Mouse (Mus musculus) G1E (cell line): ENCODE results near the gene Cntrob.

Source experiments
- CTCF ChIP-seq: IDR thresholded peaks from 2 replicates; pipeline ENCODE4 v1.5.1; 2012; ENCODE audit warnings: low read depth, low read length, inconsistent platforms, mixed read lengths
- GATA1 ChIP-seq: IDR thresholded peaks from 2 replicates; pipeline ENCODE4 v1.6.1; 2012; ENCODE audit warnings: borderline replicate concordance, low read length, inconsistent platforms, mixed read lengths
- TAL1 ChIP-seq: conservative IDR thresholded peaks from 2 replicates; pipeline ENCODE4 v1.6.1; 2012; ENCODE audit warnings: low read depth, low read length, inconsistent platforms, mixed read lengths

- no peak for TF ChIP-seq CTCF
- no peak for TF ChIP-seq TAL1
- no peak for TF ChIP-seq GATA1
These were observed 58.2 kb downstream of the Cntrob start for GRCm38 (mm10) chr11:69265410-69265809.
